Mouse (Mus musculus): ENCODE results near the gene Ago4. TPM values are rescaled to one million over a fixed set of nuclear protein-coding genes. Genes with fewer than 3 reads are reported as not detected.
"Not testable (repeated sequence)": the region's sequence is repeated elsewhere in the genome, so short reads cannot be mapped to it uniquely, and the experiment has no call there.

Gene Ago4
- polyA plus RNA-seq, 1 experiment from 2014 or later, result 1.5 TPM

DNA sequence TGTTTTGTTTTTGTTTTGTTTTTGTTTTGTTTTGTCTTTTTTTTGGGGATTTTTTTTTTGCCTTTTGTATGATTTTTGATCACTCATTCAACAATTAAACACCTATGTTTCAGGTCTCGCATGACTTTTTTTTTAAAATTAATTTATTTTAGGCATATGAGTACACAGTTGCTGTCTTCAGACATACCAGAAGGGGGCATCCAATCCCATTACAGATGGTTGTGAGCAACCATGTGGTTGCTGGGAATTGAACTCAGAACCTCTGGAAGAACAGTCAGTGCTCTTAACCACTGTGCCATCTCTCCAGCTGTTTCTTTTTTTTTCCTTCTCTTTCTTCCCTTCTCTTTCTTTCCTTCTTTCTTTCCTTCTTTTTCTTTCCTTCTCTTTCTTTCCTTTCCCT is 20.4 kb upstream of the Ago4 start:
- 0 out of 2 replicates have a peak, but pooled peaks cover 8% of the 10 kb centered on the region for H3K4me1 ChIP-seq (ENCODE audit: insufficient read depth, low read length)
- H3K4me3 ChIP-seq (ENCODE audit: low read length), result no peak overlapping the region
- 79% methylated on average over 1 of the region's 1 CpGs for WGBS
- peaks cover 6% of the 10 kb centered on the region for H3K9me3 ChIP-seq (ENCODE audit: low read length)
- H3K4me2 ChIP-seq (replicated peaks; ENCODE audit: low read depth, low read length), result no peak overlapping the region
- H3K27ac ChIP-seq (ENCODE audit: low read length), result no peak overlapping the region
- no peak overlapping the region for H3K9ac ChIP-seq (replicated peaks; ENCODE audit: low read length)
- ATAC-seq (ENCODE audit: low FRiP score, low TSS enrichment), result no peak
- no peaks in the 10 kb centered on the region for H3K36me3 ChIP-seq (ENCODE audit: insufficient read depth, low read length)
- no peaks in the 10 kb centered on the region for H3K27me3 ChIP-seq (ENCODE audit: insufficient read depth, low read length)

GRCm38 (mm10) chr4:126553105-126553504 is 19.8 kb upstream of the Ago4 start:
- 0 out of 2 replicates have a peak, but pooled peaks cover 8% of the 10 kb centered on the region for H3K4me1 ChIP-seq (ENCODE audit: insufficient read depth, low read length)
- no peak overlapping the region for H3K4me3 ChIP-seq (ENCODE audit: low read length)
- H3K9ac ChIP-seq (replicated peaks; ENCODE audit: low read length), result no peak overlapping the region
- no peak overlapping the region for H3K4me2 ChIP-seq (replicated peaks; ENCODE audit: low read depth, low read length)
- H3K36me3 ChIP-seq (ENCODE audit: insufficient read depth, low read length), result no peaks in the 10 kb centered on the region
- WGBS, result 69% methylated on average over 8 of the region's 8 CpGs
- H3K27me3 ChIP-seq (ENCODE audit: insufficient read depth, low read length), result no peaks in the 10 kb centered on the region
- ATAC-seq (ENCODE audit: low FRiP score, low TSS enrichment), result no peak
- H3K27ac ChIP-seq (ENCODE audit: low read length), result no peak overlapping the region
- peaks cover 6% of the 10 kb centered on the region for H3K9me3 ChIP-seq (ENCODE audit: low read length)

DNA sequence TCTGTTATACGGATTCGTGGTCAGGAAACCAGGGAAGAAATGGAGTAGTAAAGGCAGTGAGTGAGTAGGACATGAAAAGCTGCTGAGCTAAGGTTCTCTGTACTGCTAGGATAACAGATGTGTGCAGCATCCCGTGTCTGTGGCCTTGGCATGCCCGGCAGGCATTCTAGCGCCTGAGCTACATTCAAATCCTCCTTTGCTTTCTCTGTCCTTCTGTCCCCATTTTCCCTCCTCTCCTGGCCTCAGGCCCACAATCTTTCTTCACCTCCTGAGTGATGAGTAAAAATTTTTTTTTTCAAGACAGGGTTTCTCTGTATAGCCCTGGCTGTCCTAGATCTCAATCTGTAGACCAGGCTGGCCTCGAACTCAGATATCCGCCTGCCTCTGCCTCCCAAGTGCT is 18.9 kb upstream of the Ago4 start:
- Histone ChIP-seq H3K4me1 (ENCODE audit: insufficient read depth, low read length) (0 out of 2 replicates have a peak, but pooled peaks cover 4% of the 10 kb centered on the region), H3K4me2 (replicated peaks; ENCODE audit: low read depth, low read length) (no peak overlapping the region), H3K9ac (replicated peaks; ENCODE audit: low read length) (no peak overlapping the region), H3K9me3 (ENCODE audit: low read length) (peaks cover 6% of the 10 kb centered on the region), H3K27ac (ENCODE audit: low read length) (no peak overlapping the region), H3K4me3 (ENCODE audit: low read length) (no peak overlapping the region), H3K27me3 (ENCODE audit: insufficient read depth, low read length) (no peaks in the 10 kb centered on the region), H3K36me3 (ENCODE audit: insufficient read depth, low read length) (no peaks in the 10 kb centered on the region)
- 73% methylated on average over 7 of the region's 7 CpGs for WGBS
- no peak for ATAC-seq (ENCODE audit: low FRiP score, low TSS enrichment)

GRCm38 (mm10) chr4:126546183-126546582 is 12.9 kb upstream of the Ago4 start:
- Histone ChIP-seq H3K4me3 (ENCODE audit: low read length) (no peak overlapping the region), H3K27me3 (ENCODE audit: insufficient read depth, low read length) (no peaks in the 10 kb centered on the region), H3K36me3 (ENCODE audit: insufficient read depth, low read length) (no peaks in the 10 kb centered on the region), H3K4me1 (ENCODE audit: insufficient read depth, low read length) (no peaks in the 10 kb centered on the region), H3K27ac (ENCODE audit: low read length) (no peak overlapping the region), H3K9me3 (ENCODE audit: low read length) (peaks cover 6% of the 10 kb centered on the region), H3K9ac (replicated peaks; ENCODE audit: low read length) (no peak overlapping the region), H3K4me2 (replicated peaks; ENCODE audit: low read depth, low read length) (no peak overlapping the region)
- ATAC-seq (ENCODE audit: low FRiP score, low TSS enrichment), result no peak
- WGBS, result 80% methylated on average over 2 of the region's 2 CpGs

DNA sequence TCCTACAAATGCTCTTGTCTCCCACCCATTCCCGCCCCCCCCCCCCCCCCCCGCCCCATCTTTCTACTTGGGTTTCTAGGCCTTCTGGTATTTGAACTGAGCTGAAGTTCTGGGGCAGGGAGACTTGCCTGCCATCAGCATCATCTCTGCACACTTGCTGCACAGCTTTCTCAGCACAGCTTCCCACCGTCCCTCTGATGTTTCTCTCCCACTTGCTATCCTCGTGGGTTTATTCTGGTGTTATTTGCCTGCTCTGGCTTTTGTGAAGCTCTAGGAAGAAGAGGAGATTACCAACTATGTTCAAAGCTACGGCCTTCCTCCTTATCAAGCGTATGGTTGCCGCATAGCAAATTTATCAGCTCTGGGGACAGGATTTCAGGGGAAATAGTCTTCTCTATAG is 12.4 kb upstream of the Ago4 start:
- no peak for ATAC-seq (ENCODE audit: low FRiP score, low TSS enrichment)
- WGBS, result 75% methylated on average over 5 of the region's 7 CpGs
- H3K4me3 ChIP-seq (ENCODE audit: low read length), result no peak overlapping the region
- H3K4me1 ChIP-seq (ENCODE audit: insufficient read depth, low read length), result no peaks in the 10 kb centered on the region
- no peak overlapping the region for H3K27ac ChIP-seq (ENCODE audit: low read length)
- no peaks in the 10 kb centered on the region for H3K36me3 ChIP-seq (ENCODE audit: insufficient read depth, low read length)
- no peak overlapping the region for H3K9ac ChIP-seq (replicated peaks; ENCODE audit: low read length)
- peaks cover 6% of the 10 kb centered on the region for H3K9me3 ChIP-seq (ENCODE audit: low read length)
- H3K27me3 ChIP-seq (ENCODE audit: insufficient read depth, low read length), result no peaks in the 10 kb centered on the region
- no peak overlapping the region for H3K4me2 ChIP-seq (replicated peaks; ENCODE audit: low read depth, low read length)

- Histone ChIP-seq H3K4me3 (ENCODE audit: low read length) (no peak overlapping the region), H3K4me1 (ENCODE audit: insufficient read depth, low read length) (no peaks in the 10 kb centered on the region)
Observed at GRCm38 (mm10) chr4:126545016-126545415, 11.7 kb upstream of the Ago4 start.

GRCm38 (mm10) chr4:126542838-126543237 is 9.6 kb upstream of the Ago4 start:
- Histone ChIP-seq H3K36me3 (ENCODE audit: insufficient read depth, low read length) (no peaks in the 10 kb centered on the region), H3K27me3 (ENCODE audit: insufficient read depth, low read length) (no peaks in the 10 kb centered on the region), H3K4me2 (replicated peaks; ENCODE audit: low read depth, low read length) (no peak overlapping the region), H3K4me1 (ENCODE audit: insufficient read depth, low read length) (no peaks in the 10 kb centered on the region), H3K9me3 (ENCODE audit: low read length) (no peaks in the 10 kb centered on the region), H3K4me3 (ENCODE audit: low read length) (no peak overlapping the region), H3K27ac (ENCODE audit: low read length) (no peak overlapping the region), H3K9ac (replicated peaks; ENCODE audit: low read length) (no peak overlapping the region)
- no peak for ATAC-seq (ENCODE audit: low FRiP score, low TSS enrichment)
- 60% methylated on average over 7 of the region's 7 CpGs for WGBS

More at GRCm38 (mm10) chr4:126545016-126545415, 11.7 kb upstream of the Ago4 start:
- 92% methylated on average over 1 of the region's 1 CpGs for WGBS
- no peak overlapping the region for H3K9ac ChIP-seq (replicated peaks; ENCODE audit: low read length)
- no peaks in the 10 kb centered on the region for H3K27me3 ChIP-seq (ENCODE audit: insufficient read depth, low read length)
- no peak overlapping the region for H3K27ac ChIP-seq (ENCODE audit: low read length)
- ATAC-seq (ENCODE audit: low FRiP score, low TSS enrichment), result no peak
- peaks cover 6% of the 10 kb centered on the region for H3K9me3 ChIP-seq (ENCODE audit: low read length)
- no peak overlapping the region for H3K4me2 ChIP-seq (replicated peaks; ENCODE audit: low read depth, low read length)
- H3K36me3 ChIP-seq (ENCODE audit: insufficient read depth, low read length), result no peaks in the 10 kb centered on the region

DNA sequence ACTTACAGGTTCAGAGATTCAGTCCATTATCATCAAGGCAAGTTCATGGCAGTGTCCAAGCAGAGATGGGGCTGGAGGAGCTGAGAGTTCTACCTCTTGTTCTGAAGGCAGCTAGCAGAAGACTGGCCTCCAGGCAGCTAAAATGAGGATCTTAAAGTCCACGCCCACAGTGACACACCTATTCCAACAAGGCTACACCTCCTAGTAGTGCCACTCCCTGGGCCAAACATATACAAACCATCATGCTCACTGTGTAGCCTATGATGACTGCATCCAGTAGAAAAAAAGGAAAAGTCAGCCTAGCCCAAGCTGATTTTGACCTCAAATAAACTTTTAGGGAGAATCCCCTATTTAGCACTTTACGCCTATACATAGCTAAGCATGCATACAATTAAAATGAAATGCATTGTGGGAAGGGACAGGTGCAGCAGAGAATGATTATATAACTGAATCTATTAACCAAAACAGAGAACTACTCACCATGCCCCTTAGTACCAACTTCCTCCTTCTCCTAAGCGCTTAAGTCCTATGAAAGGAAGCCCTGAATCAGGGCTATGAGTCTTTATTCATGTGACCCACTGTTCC is 7.3 kb upstream of the Ago4 start:
- Histone ChIP-seq H3K27me3 (ENCODE audit: insufficient read depth, low read length) (no peaks in the 10 kb centered on the region), H3K9ac (replicated peaks; ENCODE audit: low read length) (no peak overlapping the region), H3K4me1 (ENCODE audit: insufficient read depth, low read length) (no peaks in the 10 kb centered on the region), H3K9me3 (ENCODE audit: low read length) (no peaks in the 10 kb centered on the region), H3K4me3 (ENCODE audit: low read length) (no peak overlapping the region), H3K4me2 (replicated peaks; ENCODE audit: low read depth, low read length) (no peak overlapping the region), H3K36me3 (ENCODE audit: insufficient read depth, low read length) (no peaks in the 10 kb centered on the region), H3K27ac (ENCODE audit: low read length) (no peak overlapping the region)
- ATAC-seq (ENCODE audit: low FRiP score, low TSS enrichment), result no peak
- 86% methylated on average over 3 of the region's 3 CpGs for WGBS

GRCm38 (mm10) chr4:126536865-126537264 is 3.6 kb upstream of the Ago4 start:
- Histone ChIP-seq H3K4me2 (replicated peaks; ENCODE audit: low read depth, low read length) (no peak overlapping the region), H3K9me3 (ENCODE audit: low read length) (no peaks in the 10 kb centered on the region), H3K4me1 (ENCODE audit: insufficient read depth, low read length) (0 out of 2 replicates have a peak, but pooled peaks cover 6% of the 10 kb centered on the region), H3K4me3 (ENCODE audit: low read length) (no peak overlapping the region), H3K27me3 (ENCODE audit: insufficient read depth, low read length) (no peaks in the 10 kb centered on the region), H3K27ac (ENCODE audit: low read length) (no peak overlapping the region), H3K36me3 (ENCODE audit: insufficient read depth, low read length) (no peaks in the 10 kb centered on the region), H3K9ac (replicated peaks; ENCODE audit: low read length) (no peak overlapping the region)
- WGBS, result 64% methylated on average over 5 of the region's 5 CpGs
- ATAC-seq (ENCODE audit: low FRiP score, low TSS enrichment), result no peak

- not testable (repeated sequence) for H3K4me1 ChIP-seq (ENCODE audit: insufficient read depth, low read length)
Observed at GRCm38 (mm10) chr4:126535631-126536030, 2.4 kb upstream of the Ago4 start.

More at GRCm38 (mm10) chr4:126535631-126536030, 2.4 kb upstream of the Ago4 start:
- H3K4me3 ChIP-seq (ENCODE audit: low read length); H3K27ac ChIP-seq (ENCODE audit: low read length); H3K9me3 ChIP-seq (ENCODE audit: low read length); H3K36me3 ChIP-seq (ENCODE audit: insufficient read depth, low read length); H3K27me3 ChIP-seq (ENCODE audit: insufficient read depth, low read length); ATAC-seq (ENCODE audit: low FRiP score, low TSS enrichment); H3K9ac ChIP-seq (replicated peaks; ENCODE audit: low read length); H3K4me2 ChIP-seq (replicated peaks; ENCODE audit: low read depth, low read length): not testable (repeated sequence)
- WGBS, result 90% methylated on average over 7 of the region's 7 CpGs

Data from kidney, embryonic 16.5 days (tissue).